Mouse (Mus musculus) left cerebral cortex, postnatal 14 days (tissue): ENCODE measurements around the gene Malsu1. TPM values are rescaled to one million over a fixed set of nuclear protein-coding genes. Genes with fewer than 3 reads are reported as not detected.

Experiments used
- DNase-seq, 2 experiments: peaks; one replicate each; pipeline ENCODE4 v3.0.0; 2021 to 2022; ENCODE audit warnings: low spot score in 2 of 2, mixed read lengths in 1 of 2
- intact Hi-C: fragments of 180-260 bp; cut with DNase I; formaldehyde crosslinking; loops from one replicate; pipeline ENCODE4 v1.15.1; 2025
- long read RNA-seq, 2 experiments: library from polyadenylated mRNA; stranded (forward); transcript quantifications; one replicate each; pipeline ENCODE4 v2.0.0; 2021
- total RNA-seq, 2 experiments: library from RNA; stranded (reverse); gene quantifications; 2 replicates each; pipeline ENCODE4 v1.2.3; 2021

Gene Malsu1
- total RNA-seq = 10 to 100 TPM; 25.8 to 26.9 TPM
- long read RNA-seq, experiment 1, transcript Malsu1-203 (4 exons, 2,819 nt) = major isoform, 12 of 14 reads
- long read RNA-seq, experiment 1, partial matches to known transcripts = 0 of 14 reads
- long read RNA-seq, experiment 1, other reads (novel, unspliced or antisense) = 0 of 14 reads
- long read RNA-seq, experiment 2, transcript Malsu1-203 (4 exons, 2,819 nt) = major isoform, 7 of 11 reads
- long read RNA-seq, experiment 2, partial matches to known transcripts = 0 of 11 reads
- long read RNA-seq, experiment 2, other reads (novel, unspliced or antisense) = 1 of 11 reads

- intact Hi-C loops = no loop called here
- DNase-seq = peak; percentile 94 to 95
Observed at GRCm38 (mm10) chr6:49073304-49074116, at the start of gene Malsu1. Gene Malsu1 (plus strand): TSS chr6:49073795.

- intact Hi-C loops = no loop called here
- no peak for DNase-seq
Observed at GRCm38 (mm10) chr6:49025290-49025689, 48.3 kb upstream of the Malsu1 start.

GRCm38 (mm10) chr6:49026496-49026895, 47.1 kb upstream of the Malsu1 start:
- DNase-seq = no peak
- intact Hi-C loops = no loop called here

DNA sequence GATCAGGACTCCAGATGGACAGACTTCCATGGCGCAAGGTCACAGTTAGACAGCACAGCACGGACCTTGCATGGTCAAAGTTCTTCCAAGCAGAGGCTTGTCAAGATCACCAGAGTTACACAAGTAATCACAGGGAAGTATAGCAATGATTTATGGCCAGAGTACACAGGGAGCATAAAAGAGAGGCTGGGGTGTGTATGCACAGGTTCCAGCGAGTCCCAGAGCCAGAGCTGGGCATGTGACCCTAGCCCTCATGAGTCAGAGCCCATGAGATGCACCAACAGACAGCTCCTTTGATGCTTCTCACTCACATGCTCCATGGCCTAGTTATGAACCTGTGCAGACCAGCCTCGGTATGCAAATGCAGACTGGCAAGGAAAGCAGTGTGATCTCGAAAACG, 45.6 kb upstream of the Malsu1 start:
- intact Hi-C loops = no loop called here
- DNase-seq = no peak

GRCm38 (mm10) chr6:49028708-49029107, 44.9 kb upstream of the Malsu1 start:
- DNase-seq = no peak
- intact Hi-C loops = no loop called here

GRCm38 (mm10) chr6:49031230-49031629, 42.4 kb upstream of the Malsu1 start:
- intact Hi-C loops = no loop called here
- no peak for DNase-seq

DNA sequence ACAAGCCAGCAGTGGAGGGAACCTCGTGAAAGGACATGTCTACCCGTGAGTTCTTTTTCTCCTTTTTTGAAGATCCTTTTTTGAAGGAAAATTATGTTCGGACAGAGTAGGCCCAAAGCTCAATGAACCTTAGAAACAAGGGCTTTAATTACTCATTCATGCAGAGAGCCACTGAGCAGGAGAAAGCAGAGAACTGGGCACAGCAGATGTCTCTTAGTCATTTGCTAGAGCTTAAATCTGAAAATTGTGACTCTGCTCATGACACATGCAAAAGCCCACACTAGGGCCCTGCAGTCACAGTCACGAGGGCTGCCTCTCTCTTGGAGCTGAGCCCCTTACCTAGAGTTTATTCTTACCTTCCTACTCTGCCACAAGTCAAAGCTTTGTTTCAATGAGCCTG, 40.8 kb upstream of the Malsu1 start:
- DNase-seq = peak in 1 of 2 experiments; percentile 24

GRCm38 (mm10) chr6:49036275-49037267, 37.0 kb upstream of the Malsu1 start, which contains the start of gene Gpnmb:
Gene Gpnmb (plus strand): TSS chr6:49036546.
- intact Hi-C loops = no loop called here
- DNase-seq = no peak

More for the DNA sequence above, 40.8 kb upstream of the Malsu1 start:
- intact Hi-C loops = no loop called here

- no peak for DNase-seq
- intact Hi-C loops = no loop called here
Observed at GRCm38 (mm10) chr6:49037268-49037662, 36.3 kb upstream of the Malsu1 start.

DNA sequence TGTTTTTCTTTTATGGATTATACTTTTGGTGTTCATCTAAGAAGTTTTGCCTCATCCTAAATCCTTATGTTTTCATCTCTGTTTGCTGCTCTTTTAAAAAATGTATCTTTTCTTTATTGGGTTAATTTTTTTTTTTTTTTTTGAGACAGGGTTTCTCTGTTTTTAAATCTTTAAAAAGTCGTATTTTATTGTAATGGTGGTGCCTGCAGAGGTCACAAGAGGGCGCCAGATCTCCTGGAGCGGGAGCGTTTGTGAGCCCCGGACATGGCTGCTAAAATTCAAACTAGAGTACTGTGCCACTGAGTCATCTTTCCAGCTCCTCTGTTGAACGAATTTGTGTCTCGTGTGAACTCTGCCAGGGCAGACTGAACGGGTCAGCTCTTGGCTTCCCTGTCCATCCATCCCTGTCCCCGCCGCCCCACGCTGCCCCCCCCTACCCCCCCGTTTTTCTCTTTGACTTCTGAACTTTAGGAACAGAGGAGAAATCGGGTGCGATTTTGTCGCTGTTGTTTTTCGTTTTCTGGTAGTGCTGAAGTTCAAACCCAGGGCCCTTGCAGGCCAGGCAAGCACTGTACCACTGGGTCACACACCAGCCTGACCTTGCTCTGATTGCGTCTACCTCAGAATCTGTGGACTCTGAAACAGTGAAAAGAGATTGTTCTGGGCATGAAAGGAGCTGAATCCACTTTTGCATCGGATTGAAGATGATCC, 34.0 kb upstream of the Malsu1 start:
- intact Hi-C loops = no loop called here
- peak; percentile 64 to 76 for DNase-seq

GRCm38 (mm10) chr6:49046502-49046901, 27.1 kb upstream of the Malsu1 start:
- DNase-seq = no peak
- intact Hi-C loops = no loop called here

DNA sequence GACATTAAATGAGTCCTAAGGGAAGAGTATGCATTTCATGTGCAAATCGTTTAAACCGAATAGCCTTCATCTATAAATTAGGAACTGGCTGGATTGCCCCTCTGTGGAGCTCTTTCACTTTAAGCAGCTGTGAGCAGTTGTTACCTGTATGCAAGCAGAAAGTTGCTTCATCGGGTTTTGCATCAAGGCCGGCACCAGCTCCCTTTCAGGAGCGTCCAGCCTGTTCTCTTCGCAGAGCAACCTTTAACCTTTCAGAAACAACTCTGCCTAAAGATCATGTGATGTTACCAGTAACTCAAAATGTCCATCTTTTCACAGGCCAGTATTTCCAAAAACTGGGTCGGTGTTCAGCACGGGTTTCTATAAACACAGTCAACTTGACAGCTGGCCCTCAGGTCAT, 26.6 kb upstream of the Malsu1 start:
- no peak for DNase-seq
- intact Hi-C loops = no loop called here

DNA sequence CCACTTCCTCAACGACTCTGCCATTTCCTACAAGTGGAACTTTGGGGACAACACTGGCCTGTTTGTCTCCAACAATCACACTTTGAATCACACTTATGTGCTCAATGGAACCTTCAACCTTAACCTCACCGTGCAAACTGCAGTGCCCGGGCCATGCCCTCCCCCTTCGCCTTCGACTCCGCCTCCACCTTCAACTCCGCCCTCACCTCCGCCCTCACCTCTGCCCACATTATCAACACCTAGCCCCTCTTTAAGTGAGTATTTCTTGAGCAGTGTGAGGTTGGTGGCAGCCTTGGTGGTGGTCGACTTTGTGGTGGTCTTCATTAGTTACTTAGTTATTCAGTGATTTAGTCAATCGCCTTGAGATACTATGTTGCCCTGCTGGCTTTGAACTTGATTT, 25.7 kb upstream of the Malsu1 start:
- intact Hi-C loops = no loop called here
- DNase-seq = no peak

GRCm38 (mm10) chr6:49048395-49048794, 25.2 kb upstream of the Malsu1 start:
- intact Hi-C loops = no loop called here

GRCm38 (mm10) chr6:49050677-49051410, 22.8 kb upstream of the Malsu1 start:
- DNase-seq = no peak
- intact Hi-C loops = loop anchor here (10.0 kb wide), 1 partner anchor 344 kb away; the partner anchor contains the start of gene Stk31

More at GRCm38 (mm10) chr6:49048395-49048794, 25.2 kb upstream of the Malsu1 start:
- DNase-seq = no peak

DNA sequence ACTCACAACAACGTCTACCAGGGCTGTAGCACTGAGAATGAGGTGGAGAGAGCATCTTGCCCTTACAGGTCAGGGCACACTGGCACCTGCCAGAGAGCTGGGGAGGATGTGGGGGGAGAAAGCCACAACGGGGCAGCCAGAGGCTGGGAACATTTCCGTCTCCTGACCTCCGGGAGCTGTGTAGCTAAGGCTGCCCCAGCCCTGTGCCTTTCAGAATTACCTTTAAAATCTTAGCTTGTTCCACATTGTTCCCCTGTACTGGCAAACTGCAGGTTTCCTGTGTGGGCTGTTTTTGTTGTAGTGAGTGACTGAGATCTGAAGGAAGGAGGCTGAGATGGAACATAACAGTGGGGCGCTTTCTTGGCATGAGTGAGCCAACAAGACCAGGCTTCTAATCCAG, 21.4 kb upstream of the Malsu1 start:
- no peak for DNase-seq
- intact Hi-C loops = loop anchor here (10.0 kb wide), 1 partner anchor 343 kb away; the partner anchor contains the start of gene Stk31

- DNase-seq = peak; percentile 17 to 43
Observed at GRCm38 (mm10) chr6:49055256-49055733, 18.3 kb upstream of the Malsu1 start.

GRCm38 (mm10) chr6:49056009-49056408, 17.6 kb upstream of the Malsu1 start:
- intact Hi-C loops = loop anchor here (2.0 to 10.0 kb wide), 3 partner anchors 136 to 339 kb away; partner anchors contain the start of gene Stk31
- no peak for DNase-seq

More at GRCm38 (mm10) chr6:49055256-49055733, 18.3 kb upstream of the Malsu1 start:
- intact Hi-C loops = loop anchor here (5.0 to 10.0 kb wide), 2 partner anchors 137 to 340 kb away; partner anchors contain the start of gene Stk31
